Mouse (Mus musculus): Measurements from ENCODE around the gene Pde11a. TPM values are rescaled to one million over a fixed set of nuclear protein-coding genes. Genes with fewer than 3 reads are reported as not detected.

The Pde11a gene
- polyA plus RNA-seq, 2 experiments, result 0.33 to 0.58 TPM

- TF ChIP-seq POLR2A (IDR thresholded peaks at IDR 0.05; ENCODE audit: borderline replicate concordance, extremely low read depth, insufficient read depth, insufficient read length), result no peak
- Histone ChIP-seq H3K4me3 (replicated peaks; ENCODE audit: low read length) (peak overlapping the region; percentile 97), H3K4me1 (ENCODE audit: control insufficient read depth, insufficient read depth, low read length) (peaks cover 5% of the 10 kb centered on the region), H3K9ac (ENCODE audit: low read depth, low read length, severe bottlenecking) (peak overlapping the region; percentile 87), H3K27me3 (ENCODE audit: control insufficient read depth, insufficient read depth, low read length) (no peaks in the 10 kb centered on the region), H3K27ac (replicated peaks; ENCODE audit: low read depth, low read length) (no peak overlapping the region), H3K36me3 (ENCODE audit: control insufficient read depth, insufficient read depth, low read length) (peaks cover 31% of the 10 kb centered on the region), H3K9me3 (ENCODE audit: control insufficient read depth, low read length) (no peaks in the 10 kb centered on the region), H3K4me2 (replicated peaks; ENCODE audit: low read depth, low read length, severe bottlenecking) (peak overlapping the region; percentile 84)
- DNase-seq (ENCODE audit: low spot score) (no peak), ATAC-seq (ENCODE audit: low FRiP score, low read depth) (no peak; the same call in 1 of the 2 replicates)
- WGBS, result 2% methylated on average over 7 of the region's 7 CpGs
Measured at GRCm38 (mm10) chr2:76370656-76370922, 32.0 kb upstream of the Pde11a start.

- Histone ChIP-seq H3K36me3 (ENCODE audit: control insufficient read depth, insufficient read depth, low read length) (peaks cover 26% of the 10 kb centered on the region), H3K9ac (ENCODE audit: low read depth, low read length, severe bottlenecking) (peak within 1 kb of the TSS; percentile 87), H3K4me2 (replicated peaks; ENCODE audit: low read depth, low read length, severe bottlenecking) (peak within 1 kb of the TSS; percentile 84), H3K9me3 (ENCODE audit: control insufficient read depth, low read length) (no peaks in the 10 kb centered on the region), H3K4me1 (ENCODE audit: control insufficient read depth, insufficient read depth, low read length) (peaks cover 5% of the 10 kb centered on the region), H3K4me3 (replicated peaks; ENCODE audit: low read length) (peak within 1 kb of the TSS; percentile 97), H3K27me3 (ENCODE audit: control insufficient read depth, insufficient read depth, low read length) (no peaks in the 10 kb centered on the region), H3K27ac (replicated peaks; ENCODE audit: low read depth, low read length) (0 out of 2 replicates have a peak within 1 kb of the TSS, but pooled peaks have one; percentile 38)
- 0 out of 2 replicates have a peak, but pooled peaks have one; percentile 60 for TF ChIP-seq POLR2A (IDR thresholded peaks at IDR 0.05; ENCODE audit: borderline replicate concordance, extremely low read depth, insufficient read depth, insufficient read length)
- peak; percentile 90 for ATAC-seq (ENCODE audit: low FRiP score, low read depth)
- under 1% methylated on average over 61 of the region's 61 CpGs for WGBS
- peak; percentile 86 for DNase-seq (ENCODE audit: low spot score)
Measured at GRCm38 (mm10) chr2:76369821-76370655, 31.5 kb upstream of the Pde11a start, which contains the start of gene Rbm45. Gene Rbm45 (plus strand): TSS chr2:76369984.

GRCm38 (mm10) chr2:76368861-76369660 lies 30.5 kb upstream of the Pde11a start:
- Histone ChIP-seq H3K27ac (replicated peaks; ENCODE audit: low read depth, low read length) (no peak overlapping the region), H3K36me3 (ENCODE audit: control insufficient read depth, insufficient read depth, low read length) (peaks cover 17% of the 10 kb centered on the region), H3K4me1 (ENCODE audit: control insufficient read depth, insufficient read depth, low read length) (peaks cover 5% of the 10 kb centered on the region), H3K4me3 (replicated peaks; ENCODE audit: low read length) (no peak overlapping the region; the same call in 1 of the 2 replicates), H3K27me3 (ENCODE audit: control insufficient read depth, insufficient read depth, low read length) (no peaks in the 10 kb centered on the region), H3K9me3 (ENCODE audit: control insufficient read depth, low read length) (no peaks in the 10 kb centered on the region), H3K4me2 (replicated peaks; ENCODE audit: low read depth, low read length, severe bottlenecking) (no peak overlapping the region), H3K9ac (ENCODE audit: low read depth, low read length, severe bottlenecking) (no peak overlapping the region)
- ATAC-seq (ENCODE audit: low FRiP score, low read depth) (no peak), DNase-seq (ENCODE audit: low spot score) (no peak)
- WGBS, result 73% methylated on average over 12 of the region's 13 CpGs
- TF ChIP-seq POLR2A (IDR thresholded peaks at IDR 0.05; ENCODE audit: borderline replicate concordance, extremely low read depth, insufficient read depth, insufficient read length), result no peak

- ATAC-seq (ENCODE audit: low FRiP score, low read depth), result 0 out of 2 replicates have a peak, but pooled peaks have one; percentile 9
- H3K27me3 ChIP-seq (ENCODE audit: control insufficient read depth, insufficient read depth, low read length), result no peaks in the 10 kb centered on the region
- H3K27ac ChIP-seq (replicated peaks; ENCODE audit: low read depth, low read length), result no peak overlapping the region
- 18% methylated on average over 9 of the region's 9 CpGs for WGBS
- DNase-seq (ENCODE audit: low spot score), result peak; percentile 92
- H3K4me3 ChIP-seq (replicated peaks; ENCODE audit: low read length), result no peak overlapping the region
- peaks cover 5% of the 10 kb centered on the region for H3K4me1 ChIP-seq (ENCODE audit: control insufficient read depth, insufficient read depth, low read length)
- H3K9ac ChIP-seq (ENCODE audit: low read depth, low read length, severe bottlenecking), result no peak overlapping the region
- no peak for TF ChIP-seq POLR2A (IDR thresholded peaks at IDR 0.05; ENCODE audit: borderline replicate concordance, extremely low read depth, insufficient read depth, insufficient read length)
- peaks cover 2% of the 10 kb centered on the region for H3K36me3 ChIP-seq (ENCODE audit: control insufficient read depth, insufficient read depth, low read length)
- H3K4me2 ChIP-seq (replicated peaks; ENCODE audit: low read depth, low read length, severe bottlenecking), result no peak overlapping the region
- no peaks in the 10 kb centered on the region for H3K9me3 ChIP-seq (ENCODE audit: control insufficient read depth, low read length)
Measured at GRCm38 (mm10) chr2:76367188-76367922, 28.8 kb upstream of the Pde11a start.

GRCm38 (mm10) chr2:76365811-76366210 lies 27.2 kb upstream of the Pde11a start:
- Histone ChIP-seq H3K4me1 (ENCODE audit: control insufficient read depth, insufficient read depth, low read length) (peaks cover 1% of the 10 kb centered on the region), H3K4me3 (replicated peaks; ENCODE audit: low read length) (no peak overlapping the region), H3K9ac (ENCODE audit: low read depth, low read length, severe bottlenecking) (no peak overlapping the region), H3K4me2 (replicated peaks; ENCODE audit: low read depth, low read length, severe bottlenecking) (no peak overlapping the region), H3K36me3 (ENCODE audit: control insufficient read depth, insufficient read depth, low read length) (no peaks in the 10 kb centered on the region), H3K9me3 (ENCODE audit: control insufficient read depth, low read length) (no peaks in the 10 kb centered on the region), H3K27me3 (ENCODE audit: control insufficient read depth, insufficient read depth, low read length) (no peaks in the 10 kb centered on the region), H3K27ac (replicated peaks; ENCODE audit: low read depth, low read length) (no peak overlapping the region)
- DNase-seq (ENCODE audit: low spot score) (no peak), ATAC-seq (ENCODE audit: low FRiP score, low read depth) (no peak)
- 62% methylated on average over 4 of the region's 4 CpGs for WGBS
- no peak for TF ChIP-seq POLR2A (IDR thresholded peaks at IDR 0.05; ENCODE audit: borderline replicate concordance, extremely low read depth, insufficient read depth, insufficient read length)
